Mouse (Mus musculus) megakaryocyte, embryonic 14.5 days (primary cell): ENCODE measurements around the gene Stk11. TPM values are rescaled to one million over a fixed set of nuclear protein-coding genes. Genes with fewer than 3 reads are reported as not detected.

Experiments
- H3K27me3 ChIP-seq: replicated peaks from 2 replicates; pipeline ENCODE3; 2012; ENCODE audit warnings: inconsistent platforms
- H3K36me3 ChIP-seq: replicated peaks from 2 replicates; pipeline ENCODE3; 2012; ENCODE audit warnings: low read length, inconsistent platforms, mixed read lengths
- H3K4me1 ChIP-seq: 2 replicates; pipeline ENCODE4 v1.6.1; 2012; ENCODE audit warnings: inconsistent platforms
- H3K4me3 ChIP-seq: replicated peaks from 2 replicates; pipeline ENCODE3; 2012; ENCODE audit warnings: moderate library complexity, mild to moderate bottlenecking, inconsistent platforms
- H3K9me3 ChIP-seq: 2 replicates; pipeline ENCODE4 v1.6.1; 2012; ENCODE audit warnings: inconsistent platforms
- FLI1 ChIP-seq: IDR thresholded peaks from 2 replicates; pipeline ENCODE4 v1.6.1; 2012; ENCODE audit warnings: low read length, inconsistent platforms, mixed read lengths
- GATA1 ChIP-seq: IDR thresholded peaks from 3 replicates; pipeline ENCODE4 v1.6.1; 2012; ENCODE audit warnings: mixed read lengths, low read length, inconsistent platforms, borderline replicate concordance
- polyA plus RNA-seq: library from polyadenylated mRNA; stranded (reverse); fragments of >175 nt; gene quantifications from 2 replicates; pipeline ENCODE4 v1.2.3, GENCODE M21; 2012; ENCODE audit warnings: low replicate concordance; ENCODE audit not compliant: insufficient read depth

Stk11 gene
- polyA plus RNA-seq, 1 experiment: 200 TPM

DNA sequence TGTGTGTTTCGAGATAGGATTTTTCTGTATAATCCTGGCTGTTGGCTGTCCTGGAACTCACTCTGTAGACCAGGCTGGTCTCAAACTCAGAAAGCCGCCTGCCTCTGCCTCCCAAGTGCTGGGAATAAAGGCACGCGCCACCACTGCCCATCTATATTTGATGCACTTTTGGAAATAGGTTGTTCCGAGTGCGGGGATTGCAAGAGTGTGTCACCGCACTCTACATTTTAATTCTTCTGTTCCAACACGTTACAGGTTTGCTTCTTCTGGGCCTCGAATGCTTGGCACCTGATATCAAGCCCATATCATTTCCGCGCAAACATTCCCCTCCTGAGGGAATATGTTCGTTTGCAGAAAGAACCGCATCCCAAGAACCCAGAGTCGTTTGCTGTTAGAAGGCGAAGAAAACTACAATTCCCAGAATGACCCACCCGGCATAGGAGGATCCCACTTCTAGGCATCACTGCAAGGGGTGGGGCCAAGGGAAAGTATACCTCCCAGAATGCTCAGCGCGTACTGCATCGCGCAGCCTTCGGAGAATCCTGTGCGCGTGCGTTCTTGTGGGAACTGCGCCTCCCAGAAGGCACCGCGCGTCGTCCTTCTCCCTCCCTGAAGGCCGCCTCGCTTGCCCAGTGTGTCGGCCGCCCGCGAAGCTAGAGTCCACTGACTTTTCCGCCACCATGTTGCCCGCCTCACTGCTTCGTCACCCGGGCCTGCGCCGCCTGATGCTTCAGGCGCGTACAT, 26.4 kb downstream of the Stk11 start:
- peaks cover 91% of the 10 kb centered on the region for H3K4me1 ChIP-seq
- TF ChIP-seq GATA1 (no peak), FLI1 (no peak)

DNA sequence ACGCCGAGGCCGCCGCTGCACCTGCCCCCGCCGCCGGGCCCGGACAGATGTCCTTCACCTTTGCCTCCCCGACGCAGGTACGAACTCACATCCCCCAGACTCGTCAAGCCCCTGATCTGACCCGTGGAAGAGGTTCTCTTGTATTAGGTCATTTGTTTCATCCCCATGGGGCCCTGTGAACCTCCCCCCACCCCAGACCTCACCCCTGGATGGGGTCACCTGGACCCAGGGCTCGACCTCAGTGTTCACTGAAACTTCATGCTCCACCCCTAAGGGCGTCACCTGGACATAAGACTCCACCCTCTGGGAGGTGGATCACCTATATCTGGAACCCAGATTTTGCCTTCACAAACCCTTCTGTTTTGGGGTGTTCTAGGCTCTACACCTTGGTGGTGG, 26.9 kb downstream of the Stk11 start:
- peaks cover 92% of the 10 kb centered on the region for H3K4me1 ChIP-seq
- peak overlapping the region; percentile 98 for H3K4me3 ChIP-seq
- TF ChIP-seq GATA1: no peak
- peaks cover 10% of the 10 kb centered on the region for H3K27me3 ChIP-seq
- H3K36me3 ChIP-seq: peaks cover 42% of the 10 kb centered on the region
- no peaks in the 10 kb centered on the region for H3K9me3 ChIP-seq

More for the DNA sequence above, 26.4 kb downstream of the Stk11 start:
- Histone ChIP-seq H3K4me3 (peak overlapping the region; percentile 98), H3K9me3 (no peaks in the 10 kb centered on the region), H3K27me3 (peaks cover 10% of the 10 kb centered on the region), H3K36me3 (peaks cover 42% of the 10 kb centered on the region)

GRCm38 (mm10) chr10:80143664-80144063, 28.1 kb downstream of the Stk11 start:
- peak overlapping the region; percentile 70 for H3K4me3 ChIP-seq

DNA sequence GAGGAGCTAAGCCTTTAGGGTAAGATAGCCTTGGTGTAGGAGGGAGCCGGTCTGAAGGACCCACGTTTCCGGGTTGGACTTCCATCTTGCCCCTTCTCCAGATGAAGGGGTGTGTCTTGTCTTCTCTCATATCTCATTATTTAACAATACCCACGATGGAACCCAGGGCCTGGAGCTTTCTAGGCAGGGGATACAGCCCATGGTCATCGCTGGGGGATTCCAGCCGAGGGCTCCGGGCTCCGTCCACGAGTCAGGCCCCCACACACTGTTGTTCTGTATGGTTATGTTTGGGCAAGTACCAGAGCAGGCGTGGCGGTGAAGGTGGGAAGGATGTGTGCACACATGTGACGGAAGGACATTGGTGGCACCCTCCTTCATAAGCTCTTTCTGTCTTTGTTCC, 28.6 kb downstream of the Stk11 start:
- no peaks in the 10 kb centered on the region for H3K27me3 ChIP-seq
- peak overlapping the region; percentile 70 for H3K4me3 ChIP-seq
- H3K9me3 ChIP-seq: no peaks in the 10 kb centered on the region
- TF ChIP-seq FLI1 (no peak), GATA1 (no peak)
- peaks cover 42% of the 10 kb centered on the region for H3K36me3 ChIP-seq
- H3K4me1 ChIP-seq: peaks cover 82% of the 10 kb centered on the region

More at GRCm38 (mm10) chr10:80143664-80144063, 28.1 kb downstream of the Stk11 start:
- Histone ChIP-seq H3K9me3 (no peaks in the 10 kb centered on the region), H3K4me1 (peaks cover 86% of the 10 kb centered on the region), H3K36me3 (peaks cover 42% of the 10 kb centered on the region), H3K27me3 (peaks cover under 1% of the 10 kb centered on the region)
- TF ChIP-seq FLI1: no peak
- no peak for TF ChIP-seq GATA1

DNA sequence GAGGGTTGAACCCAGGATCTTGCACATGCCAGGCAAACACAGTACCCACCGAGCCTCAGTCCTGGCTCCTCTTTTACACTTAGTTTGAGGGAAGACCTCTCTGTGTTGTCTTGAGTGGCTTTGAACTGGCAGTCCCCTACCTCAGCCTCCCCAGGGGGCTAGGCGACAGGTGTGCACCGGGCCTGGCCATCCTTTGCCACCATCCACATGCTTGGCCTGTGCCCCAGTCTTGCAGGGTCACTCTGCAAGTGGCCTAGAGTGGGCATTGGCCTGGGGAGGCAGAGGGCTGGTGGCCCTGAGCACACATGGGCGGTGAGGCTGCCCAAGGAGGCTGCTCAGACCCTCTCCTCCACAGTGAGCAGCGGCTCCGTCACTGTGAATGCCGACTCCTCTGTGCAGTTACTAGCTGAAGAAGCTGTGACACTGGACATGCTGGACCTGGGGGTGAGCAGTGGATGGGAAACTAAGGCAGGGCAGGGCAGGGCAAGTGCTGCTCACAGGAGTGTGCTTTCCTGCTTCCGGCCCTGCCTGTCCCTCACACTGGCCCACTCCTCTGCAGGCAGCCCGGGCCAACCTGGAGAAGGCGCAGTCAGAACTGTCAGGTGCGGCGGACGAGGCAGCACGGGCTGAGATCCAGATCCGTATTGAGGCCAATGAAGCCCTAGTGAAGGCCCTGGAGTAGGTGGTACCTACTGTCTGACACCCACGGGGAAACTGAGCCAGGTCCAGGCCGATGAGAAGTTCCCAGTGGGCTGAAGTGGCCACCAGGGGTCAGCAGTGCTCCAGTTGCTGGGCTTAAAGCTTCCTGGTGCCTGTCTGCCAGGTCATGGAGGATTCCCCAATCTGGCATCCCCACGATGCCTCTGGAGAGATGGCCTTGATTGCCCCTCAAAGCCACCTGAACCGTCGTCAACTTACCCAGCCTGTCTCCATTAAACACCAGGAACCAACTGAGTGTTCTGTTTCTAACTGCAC, 29.5 kb downstream of the Stk11 start:
- H3K36me3 ChIP-seq: peaks cover 48% of the 10 kb centered on the region
- H3K27me3 ChIP-seq: no peaks in the 10 kb centered on the region
- peak overlapping the region; percentile 34 for H3K4me3 ChIP-seq
- H3K9me3 ChIP-seq: no peaks in the 10 kb centered on the region
- H3K4me1 ChIP-seq: peaks cover 73% of the 10 kb centered on the region
- TF ChIP-seq GATA1: no peak
- no peak for TF ChIP-seq FLI1

DNA sequence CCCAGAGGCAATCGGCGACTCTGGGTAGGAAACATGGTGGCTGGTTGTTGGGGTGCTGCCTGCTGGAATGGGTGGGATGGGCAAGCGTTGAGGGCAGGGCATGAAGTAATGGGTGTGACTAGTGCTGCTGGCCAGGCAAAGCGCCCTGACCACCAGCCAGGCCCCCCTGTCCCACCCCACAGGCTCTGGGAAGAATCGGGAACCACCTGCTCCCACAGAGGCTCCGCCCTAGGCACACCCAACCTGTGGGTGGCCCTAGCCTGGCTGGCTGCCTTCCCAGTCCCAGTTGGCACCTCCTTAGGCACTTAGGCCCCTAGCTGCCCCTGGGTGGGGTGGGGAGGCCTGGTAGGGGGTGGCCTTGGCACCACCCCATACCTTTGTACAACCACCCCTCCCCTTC, 30.3 kb downstream of the Stk11 start:
- TF ChIP-seq GATA1 (no peak), FLI1 (no peak)
- Histone ChIP-seq H3K4me1 (peaks cover 65% of the 10 kb centered on the region), H3K27me3 (no peaks in the 10 kb centered on the region), H3K9me3 (no peaks in the 10 kb centered on the region), H3K4me3 (peak overlapping the region; percentile 46), H3K36me3 (peaks cover 54% of the 10 kb centered on the region)

DNA sequence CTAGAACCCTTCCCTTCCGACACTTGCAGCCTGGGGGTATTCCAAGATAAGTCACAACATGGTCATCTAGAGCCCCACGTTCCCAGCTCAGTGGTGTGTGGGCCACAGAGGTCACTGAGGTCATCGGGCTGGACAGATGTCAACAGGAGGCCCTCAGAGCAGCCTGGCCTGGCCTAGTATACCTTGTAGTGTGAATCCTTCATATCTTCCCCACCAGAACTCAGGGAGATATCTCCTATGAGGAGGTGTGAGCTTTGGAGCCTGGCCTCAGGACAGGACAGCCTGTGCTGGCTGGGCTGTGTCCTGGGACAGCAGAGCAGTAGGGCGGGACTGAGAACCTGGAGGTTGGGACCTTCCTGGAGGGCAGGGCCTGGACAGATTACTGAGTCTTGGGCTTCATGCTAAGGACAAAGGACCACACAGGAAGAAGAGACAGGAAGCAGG, 31.0 kb downstream of the Stk11 start:
- H3K4me1 ChIP-seq: peaks cover 66% of the 10 kb centered on the region
- TF ChIP-seq FLI1: no peak
- no peak for TF ChIP-seq GATA1

GRCm38 (mm10) chr10:80147146-80147718, 31.6 kb downstream of the Stk11 start:
- peak overlapping the region; percentile 99 for H3K4me3 ChIP-seq

More for the DNA sequence above, 31.0 kb downstream of the Stk11 start:
- Histone ChIP-seq H3K36me3 (peaks cover 61% of the 10 kb centered on the region), H3K27me3 (no peaks in the 10 kb centered on the region), H3K9me3 (no peaks in the 10 kb centered on the region), H3K4me3 (peak overlapping the region; percentile 99)

More at GRCm38 (mm10) chr10:80147146-80147718, 31.6 kb downstream of the Stk11 start:
- H3K4me1 ChIP-seq: peaks cover 72% of the 10 kb centered on the region
- H3K27me3 ChIP-seq: no peaks in the 10 kb centered on the region
- H3K36me3 ChIP-seq: peaks cover 68% of the 10 kb centered on the region
- no peak for TF ChIP-seq GATA1
- TF ChIP-seq FLI1: no peak
- no peaks in the 10 kb centered on the region for H3K9me3 ChIP-seq
